In genomic region chr12:83073879-83074368, GRCm38 (mm10) we compare ENCODE assay signal across 11 mouse cellular contexts.
A peak's percentile ranks its signal among the peaks of the same experiment; 100 is the strongest.
DNase-seq lines count a peak whose midpoint lies in the region; ATAC-seq and TF ChIP-seq lines count a peak whose summit lies in the region.
"Had no signal": no experiment of that assay in that cellular context is flagged by ENCODE, and none has a peak within 500 bp of the region (broad histone marks: within the 10 kb centered on the region; RNA-seq: fewer than 3 reads in every experiment).

No protein-coding gene starts in this region.

- no peak overlapping the region for H3K4me3 ChIP-seq in heart, embryonic 13.5 days
- peak overlapping the region; percentile 61; the same call in 1 of the 2 replicates for H3K4me3 ChIP-seq in G1E (ENCODE audit: low read depth, low read length)
- H3K4me3 ChIP-seq: limb, embryonic 15.5 days; neural tube, embryonic 15.5 days had no signal

- H3K36me3 ChIP-seq in heart, embryonic 13.5 days, result no peaks in the 10 kb centered on the region
- no peaks in the 10 kb centered on the region for H3K36me3 ChIP-seq in G1E (replicated peaks)
- H3K36me3 ChIP-seq: limb, embryonic 15.5 days; neural tube, embryonic 15.5 days had no signal

- no peaks in the 10 kb centered on the region for H3K27me3 ChIP-seq in heart, embryonic 13.5 days (replicated peaks)
- H3K27me3 ChIP-seq in G1E (ENCODE audit: insufficient read depth, low read length), result peaks cover 6% of the 10 kb centered on the region; the same call in 1 of the 2 replicates
- H3K27me3 ChIP-seq: limb, embryonic 15.5 days; neural tube, embryonic 15.5 days had no signal

- H3K9me3 ChIP-seq in heart, embryonic 13.5 days, result no peaks in the 10 kb centered on the region
- no peaks in the 10 kb centered on the region for H3K9me3 ChIP-seq in G1E (replicated peaks)
- H3K9me3 ChIP-seq: limb, embryonic 15.5 days; neural tube, embryonic 15.5 days had no signal

- peak overlapping the region; percentile 93 for H3K27ac ChIP-seq in heart, embryonic 13.5 days (replicated peaks)
- H3K27ac ChIP-seq: limb, embryonic 15.5 days; neural tube, embryonic 15.5 days had no signal

- ATAC-seq in heart, embryonic 13.5 days (ENCODE audit: extremely low read depth, insufficient number of reproducible peaks, low FRiP score, low TSS enrichment), result no peak
- no peak for ATAC-seq in G1E (ENCODE audit: extremely low read depth, insufficient number of reproducible peaks, low FRiP score, poor library complexity, severe bottlenecking)
- peak; percentile 8 for ATAC-seq in erythroblast, adult 5-6 weeks (replicated peaks; ENCODE audit: low FRiP score, poor library complexity, severe bottlenecking)
- no peak for ATAC-seq in activated CD4-positive, CD25-positive, alpha-beta regulatory T cell, adult 4 months
- ATAC-seq: CD4-positive, CD25-positive, alpha-beta regulatory T cell, adult 4 months had no signal

- 44% methylated on average over 6 of the region's 6 CpGs for WGBS in heart, embryonic 13.5 days

- H3K9ac ChIP-seq in heart, embryonic 13.5 days, result peak overlapping the region; percentile 50; the same call in 1 of the 2 replicates
- H3K9ac ChIP-seq: limb, embryonic 15.5 days; neural tube, embryonic 15.5 days had no signal

- DNase-seq in heart, adult 9 months (ENCODE audit: low spot score in 2 of 2), result no peak
- DNase-seq in G1E (ENCODE audit: low spot score), result peak; percentile 62
- DNase-seq in liver, result peak; percentile 39
- DNase-seq in cerebellum, postnatal 36 days, result no peak
- no peak for DNase-seq in right cerebral cortex, postnatal 36 days (ENCODE audit: low spot score in 2 of 2)

- TF ChIP-seq CTCF in G1E (IDR thresholded peaks at IDR 0.05; ENCODE audit: low read depth, low read length), result no peak

- peaks cover 74% of the 10 kb centered on the region for H3K4me1 ChIP-seq in heart, embryonic 13.5 days
- H3K4me1 ChIP-seq in G1E (ENCODE audit: insufficient read depth, low read depth, low read length), result peaks cover 56% of the 10 kb centered on the region

- H3K4me2 ChIP-seq in heart, embryonic 13.5 days, result peak overlapping the region; percentile 54
- H3K4me2 ChIP-seq: limb, embryonic 15.5 days; neural tube, embryonic 15.5 days had no signal

Comparison
In these comparisons a context has a peak if more than half of its experiments do, and no peak if none do; other contexts are left out.
1. DNase-seq: peak in G1E (single experiment) and liver (single experiment); none in heart, adult 9 months (0 of 2), cerebellum, postnatal 36 days (0 of 2) and right cerebral cortex, postnatal 36 days (0 of 2).